Mouse (Mus musculus) embryonic facial prominence, embryonic 14.5 days (tissue): ENCODE results near the gene Laptm4a. TPM values are rescaled to one million over a fixed set of nuclear protein-coding genes. Genes with fewer than 3 reads are reported as not detected.
A peak's percentile ranks its signal among the peaks of the same experiment; 100 is the strongest.
"Not testable (repeated sequence)": the region's sequence is repeated elsewhere in the genome, so short reads cannot be mapped to it uniquely, and the experiment has no call there.

Source experiments
- ATAC-seq: fragments of 200-750 bp; cut with Nextera tagmentation; 2 replicates; pipeline ENCODE4 v1.8.0; 2017; ENCODE audit warnings: low read depth, moderate number of reproducible peaks, moderate TSS enrichment
- DNase-seq: peaks from one replicate; pipeline ENCODE4 v3.0.0-alpha.2; 2015; ENCODE audit warnings: low spot score
- H3K27ac ChIP-seq: fragments of 300-500 bp; sonication (generic); replicated peaks from 2 replicates; pipeline ENCODE4 v1.5.1; 2014; ENCODE audit warnings: low read depth, mild to moderate bottlenecking, low read length, moderate library complexity
- H3K27me3 ChIP-seq: fragments of 300-500 bp; sonication (generic); replicated peaks from 2 replicates; pipeline ENCODE4 v1.6.1; 2014; ENCODE audit warnings: low read length; ENCODE audit not compliant: control insufficient read depth, insufficient read depth
- H3K36me3 ChIP-seq: fragments of 300-500 bp; sonication (generic); 2 replicates; pipeline ENCODE4 v1.6.1; 2014; ENCODE audit warnings: low read length, mixed read lengths; ENCODE audit not compliant: control insufficient read depth, insufficient read depth
- H3K4me1 ChIP-seq: fragments of 300-500 bp; sonication (generic); 2 replicates; pipeline ENCODE4 v1.6.1; 2014; ENCODE audit warnings: antibody characterized with exemption, low read length; ENCODE audit not compliant: control insufficient read depth, insufficient read depth
- H3K4me2 ChIP-seq: fragments of 300-500 bp; sonication (generic); 2 replicates; pipeline ENCODE4 v1.6.1; 2014; ENCODE audit warnings: low read depth, mild to moderate bottlenecking, low read length, moderate library complexity, mixed read lengths
- H3K4me3 ChIP-seq: fragments of 300-500 bp; sonication (generic); 2 replicates; pipeline ENCODE4 v1.5.1; 2014; ENCODE audit warnings: low read depth, mild to moderate bottlenecking, low read length
- H3K9ac ChIP-seq: fragments of 300-500 bp; sonication (generic); 2 replicates; pipeline ENCODE4 v1.6.1; 2014; ENCODE audit warnings: low read depth, mild to moderate bottlenecking, low read length, moderate library complexity, mixed read lengths
- H3K9me3 ChIP-seq: fragments of 300-500 bp; sonication (generic); 2 replicates; pipeline ENCODE4 v1.6.1; 2016; ENCODE audit warnings: low read length; ENCODE audit not compliant: control insufficient read depth
- WGBS: fragments of 180-500 bp; shearing (Covaris S2); extraction: QIAGEN DNeasy Blood & Tissue Kit; methylation state at CpG from one replicate; pipeline ENCODE4 v1.1.7; 2014; 5-methylcytosine and 5-hydroxymethylcytosine counted together
- polyA plus RNA-seq: library from polyadenylated mRNA; unstranded; fragments of >200 nt; fragmentation: Nextera tagmentation; extraction: Ambion mirVana; gene quantifications from 2 replicates; pipeline ENCODE4 v1.2.1, GENCODE M21; 2014

Laptm4a gene
- polyA plus RNA-seq, 1 experiment from 2014 or later, result 386 TPM

- ATAC-seq (no peak), DNase-seq (no peak)
- peaks cover 25% of the 10 kb centered on the region for H3K4me1 ChIP-seq
- peak overlapping the region; percentile 54 for H3K4me2 ChIP-seq
- peak overlapping the region; percentile 99 for H3K27ac ChIP-seq
- peak overlapping the region; percentile 75; the same call in 1 of the 2 replicates for H3K9ac ChIP-seq
- H3K9me3 ChIP-seq, result no peaks in the 10 kb centered on the region
- H3K4me3 ChIP-seq, result peak overlapping the region; percentile 62
- 17% methylated on average over 1 of the region's 1 CpGs for WGBS
- no peaks in the 10 kb centered on the region for H3K27me3 ChIP-seq
- peaks cover 6% of the 10 kb centered on the region; the same call in 1 of the 2 replicates for H3K36me3 ChIP-seq
These were observed 469 bp upstream of the Laptm4a start for GRCm38 (mm10) chr12:8920996-8921393.

GRCm38 (mm10) chr12:8922369-8923124 is 1.1 kb downstream of the Laptm4a start:
- H3K4me3 ChIP-seq, result peak overlapping the region; percentile 62
- WGBS, result 1% methylated on average over 30 of the region's 30 CpGs
- no peaks in the 10 kb centered on the region for H3K9me3 ChIP-seq
- H3K27me3 ChIP-seq, result no peaks in the 10 kb centered on the region
- DNase-seq (no peak), ATAC-seq (no peak)
- peak overlapping the region; percentile 82 for H3K4me2 ChIP-seq
- H3K36me3 ChIP-seq, result peaks cover 10% of the 10 kb centered on the region; the same call in 1 of the 2 replicates
- peaks cover 25% of the 10 kb centered on the region for H3K4me1 ChIP-seq
- peak overlapping the region; percentile 99 for H3K27ac ChIP-seq
- H3K9ac ChIP-seq, result peak overlapping the region; percentile 89

- H3K4me3 ChIP-seq, result peak overlapping the region; percentile 62
- H3K27ac ChIP-seq, result peak overlapping the region; percentile 99
- H3K4me1 ChIP-seq, result peaks cover 26% of the 10 kb centered on the region
- peaks cover 10% of the 10 kb centered on the region; the same call in 1 of the 2 replicates for H3K36me3 ChIP-seq
- peak; percentile 92 for DNase-seq
- peak overlapping the region; percentile 89 for H3K9ac ChIP-seq
- ATAC-seq, result no peak
- no peaks in the 10 kb centered on the region for H3K9me3 ChIP-seq
- 7% methylated on average over 5 of the region's 5 CpGs for WGBS
- H3K27me3 ChIP-seq, result no peaks in the 10 kb centered on the region
- H3K4me2 ChIP-seq, result peak overlapping the region; percentile 82
These were observed 1.6 kb downstream of the Laptm4a start for GRCm38 (mm10) chr12:8923125-8923410.

GRCm38 (mm10) chr12:8923603-8924002 is 2.1 kb downstream of the Laptm4a start:
- Histone ChIP-seq H3K27ac (peak overlapping the region; percentile 99), H3K4me2 (peak overlapping the region; percentile 82), H3K9me3 (no peaks in the 10 kb centered on the region), H3K4me3 (peak overlapping the region; percentile 62), H3K27me3 (no peaks in the 10 kb centered on the region), H3K36me3 (peaks cover 10% of the 10 kb centered on the region; the same call in 1 of the 2 replicates), H3K9ac (peak overlapping the region; percentile 89), H3K4me1 (peaks cover 26% of the 10 kb centered on the region)
- 29% methylated on average over 2 of the region's 2 CpGs for WGBS
- ATAC-seq (no peak), DNase-seq (no peak)

GRCm38 (mm10) chr12:8927652-8928051 is 6.2 kb downstream of the Laptm4a start:
- ATAC-seq (no peak), DNase-seq (no peak)
- WGBS, result 92% methylated on average over 3 of the region's 3 CpGs
- peaks cover 22% of the 10 kb centered on the region for H3K36me3 ChIP-seq
- no peak overlapping the region for H3K4me2 ChIP-seq
- no peak overlapping the region for H3K9ac ChIP-seq
- no peaks in the 10 kb centered on the region for H3K9me3 ChIP-seq
- H3K4me3 ChIP-seq, result no peak overlapping the region
- no peak overlapping the region for H3K27ac ChIP-seq
- no peaks in the 10 kb centered on the region for H3K27me3 ChIP-seq
- peaks cover 34% of the 10 kb centered on the region for H3K4me1 ChIP-seq

GRCm38 (mm10) chr12:8928766-8929165 is 7.3 kb downstream of the Laptm4a start:
- no peak overlapping the region for H3K9ac ChIP-seq
- DNase-seq, result no peak
- H3K27me3 ChIP-seq, result no peaks in the 10 kb centered on the region
- H3K4me2 ChIP-seq, result no peak overlapping the region
- no peak overlapping the region for H3K4me3 ChIP-seq
- 69% methylated on average over 4 of the region's 4 CpGs for WGBS
- H3K27ac ChIP-seq, result no peak overlapping the region
- H3K9me3 ChIP-seq, result no peaks in the 10 kb centered on the region
- H3K4me1 ChIP-seq, result peaks cover 32% of the 10 kb centered on the region
- no peak for ATAC-seq
- H3K36me3 ChIP-seq, result peaks cover 33% of the 10 kb centered on the region

- 78% methylated on average over 4 of the region's 4 CpGs for WGBS
- Histone ChIP-seq H3K27ac (no peak overlapping the region), H3K4me1 (peaks cover 22% of the 10 kb centered on the region), H3K4me3 (no peak overlapping the region), H3K36me3 (peaks cover 45% of the 10 kb centered on the region), H3K9ac (no peak overlapping the region), H3K9me3 (no peaks in the 10 kb centered on the region), H3K27me3 (no peaks in the 10 kb centered on the region), H3K4me2 (no peak overlapping the region)
- no peak for ATAC-seq
- no peak for DNase-seq
These were observed 9.6 kb downstream of the Laptm4a start for GRCm38 (mm10) chr12:8931083-8931482.

GRCm38 (mm10) chr12:8935349-8935748 is 13.9 kb downstream of the Laptm4a start:
- DNase-seq (no peak), ATAC-seq (no peak)
- Histone ChIP-seq H3K4me1 (peaks cover 3% of the 10 kb centered on the region; the same call in 1 of the 2 replicates), H3K4me3 (no peak overlapping the region), H3K9me3 (no peaks in the 10 kb centered on the region), H3K27me3 (no peaks in the 10 kb centered on the region), H3K27ac (no peak overlapping the region), H3K9ac (no peak overlapping the region), H3K4me2 (no peak overlapping the region), H3K36me3 (peaks cover 77% of the 10 kb centered on the region)
- 74% methylated on average over 5 of the region's 5 CpGs for WGBS

- H3K36me3 ChIP-seq, result peaks cover 77% of the 10 kb centered on the region
These were observed 14.7 kb downstream of the Laptm4a start for GRCm38 (mm10) chr12:8936210-8936609.

More at GRCm38 (mm10) chr12:8936210-8936609, 14.7 kb downstream of the Laptm4a start:
- not testable (repeated sequence) for DNase-seq, ATAC-seq, H3K9ac ChIP-seq, H3K27me3 ChIP-seq, H3K9me3 ChIP-seq, H3K4me2 ChIP-seq, H3K4me1 ChIP-seq, H3K27ac ChIP-seq, H3K4me3 ChIP-seq
- WGBS, result 70% methylated on average over 4 of the region's 4 CpGs
